Mouse (Mus musculus) A20 (cell line): ENCODE results near the gene Bub3.

Experiments
- DNase-seq: peaks from one replicate; pipeline ENCODE4 v3.0.0-alpha.2; 2011; ENCODE audit warnings: low read depth, low spot score

Bub3 gene

DNA sequence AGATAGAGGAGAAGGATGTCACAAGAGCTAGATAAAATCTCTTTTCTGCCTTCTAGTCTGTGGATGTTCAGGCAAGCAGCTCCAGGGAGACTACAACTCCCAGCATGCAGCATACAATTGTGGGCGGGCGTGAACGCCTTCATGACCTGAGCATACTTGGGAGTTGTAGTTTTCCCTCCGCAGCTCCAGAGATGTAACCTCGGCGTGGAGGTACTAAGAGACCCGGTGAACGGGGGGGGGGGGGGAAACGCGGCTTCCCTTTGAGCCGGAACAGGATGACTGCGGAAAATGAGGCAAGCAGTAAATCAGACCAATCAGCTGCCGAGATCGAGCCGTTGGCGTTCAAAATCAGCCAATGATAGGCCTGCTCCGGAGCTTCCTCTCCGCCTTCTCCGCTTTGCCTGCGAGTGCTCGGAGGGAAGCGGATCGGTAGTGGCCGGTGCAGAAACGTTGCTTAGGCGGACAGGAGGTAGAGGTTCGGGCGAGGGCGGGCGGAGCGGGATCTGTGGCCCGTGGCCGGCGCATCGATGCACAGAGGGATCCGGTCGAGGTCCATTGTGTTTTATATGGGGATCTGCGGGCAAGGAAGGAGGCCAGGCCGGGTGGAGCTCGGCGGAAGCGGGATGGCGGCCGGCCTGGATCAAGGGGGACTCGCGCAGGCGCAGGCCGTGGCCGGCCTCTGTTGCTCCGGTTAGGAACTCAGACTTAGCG lies at the start of gene Bub3:
Gene Bub3, plus strand, starts transcription at position 237 of the 711 bp plus-strand sequence.
- DNase-seq, result peak; percentile 96

DNA sequence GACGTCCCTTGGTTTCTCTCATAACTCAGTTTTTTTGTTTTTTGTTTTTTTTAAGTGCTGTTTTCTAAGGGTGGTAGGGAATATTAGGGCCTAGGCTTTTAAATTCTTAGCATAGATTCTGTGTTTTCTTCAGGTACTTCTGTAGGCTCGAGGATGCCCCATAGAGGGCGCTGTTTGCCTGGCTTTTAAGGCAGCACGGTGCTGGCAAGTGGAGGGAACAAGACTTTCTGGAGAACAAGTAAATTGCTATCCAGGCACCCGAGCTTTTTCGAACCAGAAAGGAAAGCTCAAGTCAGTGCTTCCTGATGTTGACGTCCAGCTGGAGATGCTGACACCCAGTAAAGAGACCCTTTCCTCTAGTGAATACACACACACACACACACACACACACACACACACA lies 20.0 kb upstream of the Bub3 start:
- peak; percentile 71 for DNase-seq

DNA sequence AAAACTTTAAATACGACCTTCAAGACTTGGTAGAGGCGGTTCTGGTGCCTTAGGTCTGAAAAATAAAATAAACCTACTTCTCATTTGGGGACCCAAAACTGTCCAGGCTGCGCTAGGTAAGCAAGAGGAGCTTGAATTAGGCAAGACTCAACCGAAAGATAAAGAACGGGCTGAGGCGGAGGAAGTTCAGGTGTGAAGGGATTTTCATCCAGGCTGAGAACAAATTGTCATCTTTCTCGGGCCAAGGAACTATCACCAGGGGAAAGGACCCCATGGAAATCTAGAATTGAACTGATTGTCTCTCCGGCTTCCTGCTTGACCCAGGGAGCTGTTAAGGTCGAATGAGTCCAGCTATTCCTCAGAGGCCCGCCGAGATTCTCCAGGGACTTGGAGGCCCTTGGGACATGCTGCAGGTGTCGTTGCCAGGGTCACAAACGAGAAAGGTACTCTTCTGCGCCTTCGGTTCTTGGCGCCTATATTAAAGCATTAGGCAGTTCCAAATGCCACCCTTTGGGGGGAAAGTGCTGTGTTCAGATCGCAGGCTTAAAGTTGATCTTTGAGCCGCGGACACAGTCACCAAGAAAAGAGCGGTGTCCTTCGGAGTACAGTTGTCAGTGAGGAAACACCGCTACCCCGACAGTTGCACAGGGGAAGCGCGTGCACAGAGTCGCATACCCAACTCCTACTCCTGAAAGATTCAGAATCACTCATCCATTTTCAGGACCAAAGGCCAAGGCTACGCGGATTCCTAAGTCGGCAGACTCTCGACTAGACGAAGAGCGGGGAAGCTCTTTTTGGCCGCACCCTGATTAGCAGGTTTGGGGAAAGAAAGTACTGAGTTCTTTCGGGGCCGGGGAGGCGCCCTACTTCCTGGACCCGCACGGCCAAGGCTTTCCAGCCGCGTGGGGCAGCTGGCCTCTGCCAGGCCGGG lies 18.6 kb upstream of the Bub3 start:
- DNase-seq, result no peak

DNA sequence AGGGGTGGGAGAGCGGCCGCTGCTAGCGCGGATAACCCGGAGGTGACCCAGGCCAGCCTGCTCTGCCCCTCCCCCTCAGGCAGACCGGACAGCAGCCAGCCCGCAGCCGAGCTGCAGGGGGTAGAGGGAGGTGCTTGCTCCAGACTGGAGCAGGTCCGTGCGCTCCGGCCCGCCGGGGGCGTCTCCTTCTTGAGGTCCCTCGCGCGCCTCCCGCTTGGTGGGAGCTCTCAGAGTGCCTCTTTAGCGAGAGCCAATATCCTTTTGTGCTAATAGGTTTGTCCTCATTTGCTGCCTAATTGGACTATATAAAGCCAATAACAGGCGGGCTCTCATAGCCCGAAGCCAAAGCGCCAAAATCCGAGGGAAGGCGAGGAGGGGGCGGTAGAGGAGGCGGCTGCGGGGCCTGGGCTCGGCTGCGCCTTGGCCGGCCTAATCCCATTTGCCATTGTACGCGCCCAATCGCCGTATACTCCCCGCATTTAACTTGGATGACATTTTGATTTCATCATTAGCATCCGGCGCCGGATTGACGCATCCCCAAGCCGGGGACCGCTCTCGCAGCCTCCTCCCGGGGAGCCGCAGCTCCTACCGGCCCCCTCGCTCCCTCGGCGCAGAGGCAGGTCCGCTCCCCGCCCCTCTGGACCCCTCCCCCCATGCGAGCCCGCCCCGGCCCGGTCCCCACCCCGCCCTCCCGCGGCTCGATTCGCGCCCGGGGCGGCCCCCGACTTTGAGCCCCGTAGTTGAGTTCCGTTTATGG lies 17.7 kb upstream of the Bub3 start, which contains the start of gene Hmx3:
Gene Hmx3, plus strand, starts transcription at position 753 of the 757 bp plus-strand sequence.
- DNase-seq, result no peak

DNA sequence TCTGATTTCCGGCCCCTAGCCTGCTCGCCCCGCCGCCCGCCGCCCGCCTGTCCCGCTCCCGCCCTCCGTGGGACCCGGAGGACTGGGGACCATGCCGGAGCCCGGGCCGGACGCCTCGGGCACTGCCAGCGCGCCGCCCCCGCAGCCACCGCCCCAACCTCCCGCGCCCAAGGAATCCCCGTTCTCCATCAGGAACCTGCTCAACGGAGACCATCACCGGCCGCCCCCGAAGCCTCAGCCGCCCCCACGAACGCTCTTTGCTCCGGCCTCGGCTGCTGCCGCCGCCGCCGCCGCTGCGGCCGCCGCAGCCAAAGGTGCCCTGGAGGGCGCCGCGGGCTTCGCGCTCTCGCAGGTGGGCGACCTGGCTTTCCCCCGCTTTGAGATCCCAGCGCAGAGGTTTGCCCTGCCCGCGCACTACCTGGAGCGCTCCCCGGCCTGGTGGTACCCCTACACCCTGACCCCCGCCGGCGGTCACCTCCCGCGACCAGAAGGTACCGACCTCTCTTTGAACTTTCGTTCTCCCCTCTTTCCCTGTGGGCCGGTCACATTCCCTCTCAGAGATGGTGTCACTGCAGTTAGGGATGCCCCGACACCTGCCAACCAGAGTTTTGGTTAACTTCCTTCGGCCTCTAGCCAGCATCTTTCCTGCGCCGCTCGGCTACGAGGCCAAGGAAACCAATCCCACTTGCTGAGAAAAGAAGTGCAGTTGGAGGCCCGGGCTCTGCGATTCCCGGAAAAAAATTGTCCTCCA lies 17.0 kb upstream of the Bub3 start:
- DNase-seq, result no peak

DNA sequence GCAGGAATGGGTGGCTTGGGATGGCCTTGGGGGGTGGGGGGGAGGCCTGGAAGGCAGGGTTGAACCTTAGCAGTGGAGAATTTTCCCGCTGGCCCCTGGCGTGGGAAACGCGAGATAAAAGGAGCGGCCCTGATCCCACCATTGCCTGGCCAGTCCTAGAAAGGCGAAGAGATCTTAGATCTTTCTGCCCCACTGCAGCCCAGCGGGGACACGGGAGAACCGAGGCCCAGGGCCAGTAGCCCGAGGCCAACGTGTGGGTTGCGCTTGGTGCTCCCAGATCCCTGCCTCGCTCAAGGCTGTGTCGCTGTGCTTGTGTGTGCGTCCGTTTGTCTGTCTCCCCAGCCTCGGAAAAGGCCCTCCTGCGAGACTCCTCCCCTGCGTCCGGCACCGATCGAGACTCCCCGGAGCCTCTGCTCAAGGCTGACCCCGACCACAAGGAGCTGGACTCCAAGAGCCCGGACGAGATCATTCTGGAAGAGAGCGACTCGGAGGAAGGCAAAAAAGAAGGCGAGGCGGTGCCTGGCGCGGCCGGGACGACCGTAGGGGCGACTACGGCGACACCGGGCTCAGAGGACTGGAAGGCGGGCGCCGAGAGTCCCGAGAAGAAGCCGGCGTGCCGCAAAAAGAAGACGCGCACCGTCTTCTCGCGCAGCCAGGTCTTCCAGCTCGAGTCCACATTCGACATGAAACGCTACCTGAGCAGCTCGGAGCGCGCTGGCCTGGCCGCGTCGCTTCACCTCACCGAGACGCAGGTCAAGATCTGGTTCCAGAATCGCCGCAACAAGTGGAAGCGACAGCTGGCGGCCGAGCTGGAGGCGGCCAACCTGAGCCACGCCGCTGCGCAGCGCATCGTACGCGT lies 16.2 kb upstream of the Bub3 start:
- DNase-seq, result no peak

DNA sequence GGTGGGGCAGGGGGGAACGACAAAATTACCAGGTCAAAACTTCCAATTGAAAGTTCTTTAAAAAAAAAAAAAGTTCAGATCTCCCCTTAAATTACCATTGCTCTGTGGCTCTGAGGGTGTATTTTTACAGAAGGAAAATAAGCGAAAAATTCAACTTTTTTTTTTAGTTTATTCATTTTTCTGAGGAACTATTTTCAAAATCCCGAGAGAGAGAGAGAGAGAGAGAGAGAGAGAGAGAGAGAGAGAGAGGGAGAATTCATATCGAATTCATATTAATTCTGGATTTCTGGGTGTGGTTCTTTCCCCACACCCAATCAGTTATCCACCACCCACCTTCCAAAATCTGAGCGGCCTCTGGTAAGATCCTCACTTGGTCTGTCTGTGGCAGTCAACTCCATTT lies 15.2 kb upstream of the Bub3 start:
- no peak for DNase-seq

DNA sequence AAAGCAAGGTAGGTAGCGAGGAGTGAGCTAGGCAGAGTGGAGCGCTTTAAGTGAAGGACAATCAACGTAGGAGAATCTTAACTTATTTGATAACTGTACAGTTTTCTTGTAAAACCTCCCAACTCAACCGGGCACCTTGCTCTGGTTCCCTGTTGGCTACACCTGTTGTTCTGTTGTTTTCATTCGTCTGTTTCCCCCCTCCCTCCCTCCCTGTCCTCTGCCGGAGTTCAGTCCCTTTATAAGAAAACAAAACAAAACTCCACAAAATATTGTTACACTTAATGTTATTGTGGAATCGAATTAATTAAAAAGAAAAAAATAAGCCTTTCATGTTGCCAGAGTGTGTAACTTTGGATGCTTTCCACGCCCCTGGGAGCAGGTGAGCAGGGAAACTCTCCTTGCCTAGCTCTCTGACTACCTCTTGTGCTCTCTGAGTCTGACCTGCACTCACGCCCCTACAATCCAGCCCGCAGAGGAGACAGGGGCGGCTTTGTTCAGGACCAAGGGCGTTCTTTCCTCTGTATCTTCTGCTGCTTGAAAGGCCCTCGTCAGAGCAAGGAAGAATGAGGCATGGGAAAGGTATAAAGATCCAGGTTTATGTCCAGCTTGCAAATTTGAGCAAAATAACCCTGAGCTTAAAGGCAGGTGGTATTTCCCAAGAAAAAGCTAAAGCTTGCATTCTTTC lies 14.2 kb upstream of the Bub3 start:
- no peak for DNase-seq

DNA sequence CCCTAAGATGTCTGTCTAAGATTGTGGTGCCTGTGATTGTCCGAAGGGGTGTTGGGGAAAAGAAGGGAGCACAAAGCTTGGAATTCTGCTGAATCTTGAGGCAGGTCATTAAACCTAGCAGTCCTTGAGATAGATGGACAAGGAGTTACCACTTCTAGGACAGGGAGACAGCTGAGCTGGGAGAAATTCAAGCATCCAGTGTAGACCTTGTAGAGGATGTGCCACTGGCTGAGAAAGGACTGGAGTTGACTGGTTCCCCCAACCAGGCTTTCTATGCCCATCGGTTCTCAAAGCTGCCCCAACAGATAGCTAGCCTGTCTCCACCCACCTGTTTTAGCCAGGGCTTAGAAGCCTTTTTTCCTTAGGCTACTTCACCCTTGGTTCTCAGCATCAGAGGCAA lies 13.6 kb upstream of the Bub3 start:
- no peak for DNase-seq

DNA sequence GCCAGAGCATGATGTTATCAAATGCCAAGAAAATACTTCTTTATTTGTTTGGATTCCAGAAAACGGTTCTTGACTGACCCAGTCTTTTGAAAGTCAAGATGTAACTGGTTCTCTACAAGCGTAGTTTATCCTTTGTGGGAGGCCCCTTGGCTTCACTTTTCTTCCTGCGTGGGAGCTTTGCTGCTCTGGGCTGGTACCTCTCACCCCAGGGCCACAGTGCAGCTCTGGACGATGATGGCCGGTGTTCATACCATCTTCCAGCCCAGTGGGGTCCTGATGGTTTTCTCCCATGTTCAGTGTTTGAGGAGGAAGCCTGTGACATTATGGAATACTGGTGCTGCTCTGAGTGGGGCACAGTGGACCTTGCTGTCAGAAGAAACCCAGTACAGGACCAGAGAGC lies 12.5 kb upstream of the Bub3 start:
- no peak for DNase-seq

DNA sequence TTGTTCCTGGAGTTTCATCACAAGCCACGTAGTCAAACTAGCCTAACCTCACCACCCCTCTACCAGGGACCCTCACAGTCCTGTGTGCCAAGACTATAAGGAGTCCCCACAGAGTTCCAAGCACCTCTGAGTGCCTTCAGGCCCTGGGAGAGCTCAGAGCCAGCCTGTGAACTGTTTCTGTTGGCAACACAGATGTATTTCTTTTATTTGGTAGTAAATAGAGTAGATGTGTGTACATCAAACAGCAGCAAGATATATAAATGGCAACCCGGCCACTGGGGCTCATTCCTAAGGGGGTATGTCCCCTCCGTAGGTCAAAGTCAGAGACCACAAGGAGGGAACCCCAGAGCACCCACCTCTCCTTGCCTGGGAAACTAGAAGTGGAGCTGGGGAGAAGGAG lies 11.5 kb upstream of the Bub3 start, which contains the start of gene Hmx2:
Gene Hmx2, plus strand, starts transcription at position 301 of the 400 bp plus-strand sequence.
- no peak for DNase-seq

DNA sequence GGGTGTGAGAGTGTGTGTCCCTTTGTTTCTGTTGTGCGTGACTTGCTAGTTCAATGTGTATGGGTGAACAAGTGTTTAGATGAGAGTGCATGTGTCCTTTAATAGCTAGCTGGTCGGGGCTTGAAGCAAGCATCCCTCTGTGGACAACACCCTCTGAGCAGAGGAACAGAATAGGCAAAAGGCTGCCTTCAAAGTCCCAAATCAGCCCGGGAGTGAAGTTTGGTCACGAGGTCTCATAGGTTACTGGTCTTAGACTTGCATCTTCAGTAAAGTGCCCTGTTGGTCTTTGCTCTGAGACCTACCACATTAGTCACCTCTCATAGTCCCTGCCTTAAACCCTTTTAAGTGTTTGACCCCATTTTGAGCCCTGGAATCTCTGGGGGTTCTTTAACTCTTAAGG lies 8.6 kb upstream of the Bub3 start:
- no peak for DNase-seq

DNA sequence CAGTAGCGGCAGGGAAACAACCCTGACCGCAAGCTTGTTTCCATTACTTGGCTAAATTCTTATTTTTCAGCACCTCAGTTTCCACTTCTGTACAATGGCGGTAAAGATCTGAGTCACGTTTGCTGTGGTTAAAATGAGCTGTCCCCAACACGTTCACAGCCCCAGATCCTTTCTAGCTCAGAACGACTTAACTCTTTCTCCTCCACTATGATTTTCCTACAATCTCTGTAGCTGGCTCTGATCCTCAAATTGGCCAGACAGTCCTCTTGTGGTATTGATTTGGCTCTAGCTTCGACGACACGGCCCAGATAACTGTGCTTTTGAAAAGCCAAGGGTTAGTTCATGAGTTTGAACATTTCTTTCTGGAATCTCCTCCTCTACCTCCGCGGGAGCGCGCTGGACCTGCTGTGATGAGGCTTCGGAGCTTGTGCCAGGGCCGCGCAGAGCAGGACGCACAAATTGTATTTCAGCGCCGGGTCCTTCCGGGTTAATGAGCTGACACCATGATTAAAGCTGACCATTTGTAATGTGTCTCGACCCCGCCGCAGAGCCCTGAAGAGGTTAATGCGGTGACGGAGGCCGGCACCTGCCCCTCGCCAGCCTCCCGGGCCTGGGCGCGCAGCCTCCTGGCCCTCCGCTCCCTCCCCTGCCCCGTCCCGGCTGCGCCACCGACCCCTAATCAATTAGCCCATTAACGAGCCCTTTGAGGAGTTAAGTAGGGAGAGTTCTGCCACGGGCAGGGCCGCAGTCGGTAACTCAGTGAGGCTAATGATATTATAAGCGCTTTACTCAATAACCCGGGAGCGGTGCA lies 7.9 kb upstream of the Bub3 start:
- DNase-seq, result no peak

DNA sequence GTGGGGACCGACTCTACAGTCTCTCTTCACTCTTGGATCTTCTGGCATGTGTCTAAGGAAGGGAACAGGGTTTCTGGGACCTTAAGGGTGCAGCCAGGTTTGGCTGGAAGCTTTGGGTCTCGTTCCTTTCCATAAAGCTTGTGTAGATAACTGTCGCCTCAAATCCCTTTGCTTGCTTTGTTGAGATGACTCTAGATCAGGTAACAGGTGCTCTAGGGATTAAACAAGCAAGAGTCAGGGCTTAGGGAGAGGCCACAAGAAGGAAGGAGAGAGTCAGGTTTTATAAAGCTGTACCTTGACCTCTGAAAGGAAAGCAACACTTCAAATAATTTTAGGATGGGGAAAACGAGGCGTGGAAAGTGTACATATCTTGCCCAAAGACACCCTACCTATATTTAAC lies 7.2 kb upstream of the Bub3 start:
- no peak for DNase-seq

DNA sequence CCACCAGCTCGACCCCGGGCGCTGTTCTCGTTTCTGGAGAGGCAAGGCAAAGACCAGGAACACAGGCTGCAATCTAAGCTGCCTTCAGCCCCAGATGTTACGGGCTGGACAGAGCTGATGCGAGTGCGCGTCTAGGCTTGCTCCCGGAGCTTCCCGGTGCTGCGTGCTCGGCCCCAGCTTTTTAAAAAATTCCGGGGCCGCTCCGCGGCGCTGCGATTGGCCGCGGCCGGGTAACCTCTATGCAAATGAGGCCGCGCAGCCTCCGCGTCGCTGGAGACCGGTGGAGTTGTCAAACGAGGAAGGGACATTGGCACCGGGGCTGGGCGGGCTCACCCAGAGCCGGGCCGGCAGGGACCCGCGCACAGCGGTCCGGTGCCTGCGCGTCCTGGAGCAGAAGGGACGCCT lies 6.2 kb upstream of the Bub3 start:
- DNase-seq, result peak; percentile 87

DNA sequence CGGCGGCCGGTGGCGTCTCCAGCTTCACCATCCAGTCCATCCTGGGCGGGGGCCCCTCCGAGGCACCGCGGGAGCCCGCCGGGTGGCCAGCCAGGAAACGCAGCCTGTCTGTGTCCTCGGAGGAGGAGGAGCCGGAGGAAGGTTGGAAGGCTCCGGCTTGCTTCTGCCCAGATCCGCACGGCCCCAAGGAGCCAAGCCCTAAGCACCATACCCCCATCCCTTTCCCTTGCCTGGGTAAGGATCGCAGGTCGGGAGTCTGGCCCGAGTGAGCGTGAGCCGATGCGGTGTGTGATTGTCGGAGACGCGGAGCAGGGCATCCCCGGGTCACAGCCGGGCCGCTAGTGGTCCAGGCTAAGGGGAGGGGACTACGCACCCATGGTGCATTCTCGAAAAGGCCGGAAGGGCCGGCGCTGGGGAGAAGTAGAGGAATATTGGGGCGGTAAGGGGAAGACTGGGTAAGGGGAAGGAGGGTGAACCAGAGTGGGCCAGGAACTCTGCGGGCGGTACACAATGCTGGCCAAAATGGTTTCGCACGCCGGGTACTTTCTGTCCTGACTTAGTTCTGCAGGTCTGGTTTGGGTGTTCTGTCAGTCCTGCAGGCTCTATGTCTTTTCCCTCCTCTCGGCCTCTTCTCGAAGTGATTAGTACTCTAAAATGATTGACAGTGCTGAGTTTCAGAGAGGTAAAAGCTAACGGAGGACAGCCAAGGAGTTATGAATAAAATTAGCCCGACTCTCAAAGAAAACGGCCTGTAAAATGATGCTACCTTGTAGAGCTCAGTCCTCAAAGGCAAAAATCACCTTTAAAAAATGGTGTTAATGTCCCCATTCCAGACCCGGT lies 5.5 kb upstream of the Bub3 start:
- peak; percentile 77 for DNase-seq

DNA sequence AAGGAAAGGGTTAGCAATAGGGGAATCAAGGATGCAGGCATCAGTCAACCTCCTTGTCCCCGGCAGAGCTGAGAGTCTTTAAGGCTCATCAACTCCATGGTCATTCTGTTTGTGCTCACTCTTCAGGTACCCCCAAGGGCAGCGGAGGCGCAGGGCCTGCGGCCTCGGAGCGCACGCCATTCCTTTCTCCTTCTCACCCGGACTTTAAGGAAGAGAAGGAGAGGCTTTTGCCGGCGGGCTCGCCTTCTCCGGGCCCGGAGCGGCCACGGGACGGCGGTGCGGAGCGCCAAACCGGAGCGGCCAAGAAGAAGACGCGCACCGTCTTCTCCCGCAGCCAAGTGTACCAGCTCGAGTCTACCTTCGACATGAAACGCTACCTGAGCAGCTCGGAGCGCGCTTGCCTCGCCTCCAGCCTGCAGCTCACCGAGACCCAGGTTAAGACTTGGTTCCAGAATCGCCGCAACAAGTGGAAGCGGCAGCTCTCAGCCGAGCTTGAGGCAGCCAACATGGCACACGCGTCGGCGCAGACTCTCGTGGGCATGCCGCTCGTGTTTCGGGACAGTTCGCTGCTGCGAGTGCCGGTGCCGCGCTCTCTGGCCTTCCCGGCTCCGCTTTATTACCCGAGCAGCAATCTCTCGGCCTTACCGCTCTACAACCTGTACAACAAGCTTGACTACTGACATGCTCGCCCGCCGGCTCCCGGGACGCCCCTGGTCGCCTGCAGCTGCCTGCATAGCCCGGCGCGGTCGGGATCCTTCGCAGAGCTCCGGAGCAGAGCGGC lies 4.5 kb upstream of the Bub3 start:
- no peak for DNase-seq
